Mouse (Mus musculus): ENCODE results near the gene Dagla.

- TF ChIP-seq EP300 (IDR thresholded peaks at IDR 0.05; ENCODE audit: insufficient read depth, low read depth, low read length) = no peak
- no peak for TF ChIP-seq POLR2A (IDR thresholded peaks at IDR 0.05; ENCODE audit: insufficient read depth, low read depth, low read length)
- TF ChIP-seq CTCF (IDR thresholded peaks at IDR 0.05) = no peak
These were observed 6.4 kb downstream of the Dagla start for GRCm38 (mm10) chr19:10298268-10298667.

All from heart, adult 2 months (tissue).